Mouse (Mus musculus) small intestine, adult 2 months (tissue): ENCODE data around the gene Lhfpl5. TPM values are rescaled to one million over a fixed set of nuclear protein-coding genes. Genes with fewer than 3 reads are reported as not detected.
A peak's percentile ranks its signal among the peaks of the same experiment; 100 is the strongest.

Source experiments
- H3K27ac ChIP-seq: fragments of 200-500 bp; 2 replicates; pipeline ENCODE4 v1.5.1; 2012; ENCODE audit warnings: low read depth, low read length, control low read depth, inconsistent platforms; ENCODE audit not compliant: insufficient read depth
- H3K27me3 ChIP-seq: fragments of 200-500 bp; 2 replicates; pipeline ENCODE4 v1.6.1; 2012; ENCODE audit warnings: mild to moderate bottlenecking, moderate library complexity, low read length, inconsistent platforms; ENCODE audit not compliant: control insufficient read depth, insufficient read depth
- H3K36me3 ChIP-seq: fragments of 200-500 bp; 2 replicates; pipeline ENCODE4 v1.6.1; 2012; ENCODE audit warnings: mild to moderate bottlenecking, low read length, control low read depth, inconsistent platforms; ENCODE audit not compliant: control insufficient read depth, insufficient read depth
- H3K4me1 ChIP-seq: fragments of 200-500 bp; 2 replicates; pipeline ENCODE4 v1.6.1; 2012; ENCODE audit warnings: low read length, inconsistent platforms, mixed read lengths; ENCODE audit not compliant: control insufficient read depth, insufficient read depth, insufficient read length
- H3K4me3 ChIP-seq: fragments of 200-500 bp; 2 replicates; pipeline ENCODE4 v1.5.1; 2012; ENCODE audit warnings: low read depth, mild to moderate bottlenecking, control low read depth, inconsistent platforms, low read length, moderate library complexity
- CTCF ChIP-seq: fragments of 200-500 bp; IDR thresholded peaks from 2 replicates; pipeline ENCODE4 v1.5.1; 2012; ENCODE audit warnings: low read depth, mild to moderate bottlenecking, control low read depth, inconsistent platforms, low read length, moderate library complexity, mixed read lengths; ENCODE audit not compliant: insufficient replicate concordance, insufficient read length; ENCODE audit errors: extremely low read depth
- POLR2A ChIP-seq: fragments of 200-500 bp; IDR thresholded peaks from 2 replicates; pipeline ENCODE4 v1.6.1; 2012; ENCODE audit warnings: low read depth, mild to moderate bottlenecking, control low read depth, inconsistent platforms, low read length, moderate library complexity
- WGBS: fragments of 180-500 bp; shearing (Covaris S2); methylation state at CpG from one replicate; pipeline ENCODE4 v1.1.7; 2018; 5-methylcytosine and 5-hydroxymethylcytosine counted together
- polyA plus RNA-seq: library from polyadenylated mRNA; depleted of rRNA; stranded (reverse); fragments of >200 nt; gene quantifications from 2 replicates; pipeline ENCODE4 v1.2.3, GENCODE M21; 2012

Lhfpl5 gene
- polyA plus RNA-seq, 1 experiment = 1.0 TPM

GRCm38 (mm10) chr17:28556635-28557396 lies 18.6 kb upstream of the Lhfpl5 start:
- H3K27ac ChIP-seq = no peak overlapping the region
- TF ChIP-seq CTCF (no peak), POLR2A (no peak)

GRCm38 (mm10) chr17:28557772-28558171 lies 17.7 kb upstream of the Lhfpl5 start:
- no peaks in the 10 kb centered on the region for H3K36me3 ChIP-seq
- no peak overlapping the region for H3K4me3 ChIP-seq
- 59% methylated on average over 6 of the region's 6 CpGs for WGBS
- H3K4me1 ChIP-seq = no peaks in the 10 kb centered on the region
- TF ChIP-seq CTCF = no peak
- TF ChIP-seq POLR2A = no peak
- H3K27me3 ChIP-seq = no peaks in the 10 kb centered on the region
- no peak overlapping the region for H3K27ac ChIP-seq

More at GRCm38 (mm10) chr17:28556635-28557396, 18.6 kb upstream of the Lhfpl5 start:
- H3K4me1 ChIP-seq = no peaks in the 10 kb centered on the region
- H3K36me3 ChIP-seq = no peaks in the 10 kb centered on the region
- 26% methylated on average over 6 of the region's 6 CpGs for WGBS
- no peak overlapping the region for H3K4me3 ChIP-seq
- H3K27me3 ChIP-seq = no peaks in the 10 kb centered on the region

GRCm38 (mm10) chr17:28560598-28560997 lies 14.8 kb upstream of the Lhfpl5 start, which contains the start of gene Clps:
Gene Clps (minus strand): TSS chr17:28560766.
- 54% methylated on average over 4 of the region's 4 CpGs for WGBS
- no peaks in the 10 kb centered on the region for H3K27me3 ChIP-seq
- H3K4me1 ChIP-seq = no peaks in the 10 kb centered on the region
- peak within 1 kb of the TSS; percentile 6; the same call in 1 of the 2 replicates for H3K4me3 ChIP-seq
- no peak within 1 kb of the TSS for H3K27ac ChIP-seq
- H3K36me3 ChIP-seq = no peaks in the 10 kb centered on the region
- TF ChIP-seq CTCF = no peak
- TF ChIP-seq POLR2A = no peak

- WGBS = 33% methylated on average over 7 of the region's 7 CpGs
- no peaks in the 10 kb centered on the region for H3K36me3 ChIP-seq
- no peaks in the 10 kb centered on the region for H3K27me3 ChIP-seq
- TF ChIP-seq CTCF = no peak
- no peak for TF ChIP-seq POLR2A
- no peak overlapping the region for H3K27ac ChIP-seq
- no peaks in the 10 kb centered on the region for H3K4me1 ChIP-seq
- H3K4me3 ChIP-seq = no peak overlapping the region
Observed at GRCm38 (mm10) chr17:28561613-28562012, 13.8 kb upstream of the Lhfpl5 start.

GRCm38 (mm10) chr17:28565181-28565580 lies 10.3 kb upstream of the Lhfpl5 start:
- Histone ChIP-seq H3K4me3 (no peak overlapping the region), H3K36me3 (no peaks in the 10 kb centered on the region), H3K4me1 (no peaks in the 10 kb centered on the region), H3K27me3 (no peaks in the 10 kb centered on the region), H3K27ac (no peak overlapping the region)
- no peak for TF ChIP-seq POLR2A
- TF ChIP-seq CTCF = no peak

GRCm38 (mm10) chr17:28567541-28567940 lies 7.9 kb upstream of the Lhfpl5 start:
- H3K4me1 ChIP-seq = no peaks in the 10 kb centered on the region
- TF ChIP-seq POLR2A (no peak), CTCF (no peak)
- H3K4me3 ChIP-seq = no peak overlapping the region
- no peaks in the 10 kb centered on the region for H3K36me3 ChIP-seq
- no peak overlapping the region for H3K27ac ChIP-seq
- 41% methylated on average over 3 of the region's 3 CpGs for WGBS
- no peaks in the 10 kb centered on the region for H3K27me3 ChIP-seq

- no peak overlapping the region for H3K27ac ChIP-seq
- TF ChIP-seq CTCF (no peak), POLR2A (no peak)
- 53% methylated on average over 3 of the region's 3 CpGs for WGBS
- H3K27me3 ChIP-seq = no peaks in the 10 kb centered on the region
- H3K4me1 ChIP-seq = peaks cover 9% of the 10 kb centered on the region
- no peak overlapping the region for H3K4me3 ChIP-seq
- no peaks in the 10 kb centered on the region for H3K36me3 ChIP-seq
Observed at GRCm38 (mm10) chr17:28571868-28572267, 3.6 kb upstream of the Lhfpl5 start.
